In the genomic region with DNA sequence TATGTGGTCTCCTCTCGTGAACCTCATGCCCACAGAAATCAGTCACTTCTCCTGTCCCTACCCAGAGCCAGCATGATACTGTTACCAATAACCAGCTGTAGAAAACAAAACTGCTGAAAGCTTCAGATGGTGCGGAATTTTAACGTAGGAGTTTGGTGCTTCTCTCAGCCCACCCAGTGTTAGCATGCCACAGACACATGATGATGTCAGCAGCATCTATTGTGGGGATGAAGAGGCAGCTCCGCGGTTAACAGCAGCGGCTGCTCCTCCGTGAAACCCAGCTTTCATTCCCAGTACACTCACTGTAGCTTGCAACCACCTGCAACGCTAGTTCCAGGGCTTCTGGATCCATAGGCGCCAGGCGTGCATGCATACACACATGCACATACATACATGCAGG, we compare ENCODE assay signal across 26 mouse cellular contexts.
DNase-seq lines count a peak whose midpoint lies in the region; ATAC-seq and TF ChIP-seq lines count a peak whose summit lies in the region.
"Had no signal": no experiment of that assay in that cellular context is flagged by ENCODE, and none has a peak within 500 bp of the region (broad histone marks: within the 10 kb centered on the region; RNA-seq: fewer than 3 reads in every experiment).

No protein-coding gene starts in this region.

- H3K4me2 ChIP-seq in liver, embryonic 12.5 days, result no peak overlapping the region
- H3K4me2 ChIP-seq: hindbrain, embryonic 12.5 days; intestine, embryonic 15.5 days; limb, embryonic 12.5 days; midbrain, embryonic 11.5 days; neural tube, embryonic 13.5 days had no signal

- no peak overlapping the region for H3K27ac ChIP-seq in liver, embryonic 12.5 days
- H3K27ac ChIP-seq: hindbrain, embryonic 12.5 days; hindbrain, postnatal 0 days; intestine, embryonic 15.5 days; limb, embryonic 12.5 days; neural tube, embryonic 13.5 days had no signal

- no peak for ATAC-seq in liver, embryonic 12.5 days
- ATAC-seq: hindbrain, postnatal 0 days; intestine, embryonic 15.5 days; midbrain, embryonic 16.5 days; Patski had no signal

- no peaks in the 10 kb centered on the region for H3K36me3 ChIP-seq in liver, embryonic 12.5 days
- H3K36me3 ChIP-seq: hindbrain, embryonic 12.5 days; intestine, embryonic 15.5 days; limb, embryonic 12.5 days; neural tube, embryonic 13.5 days had no signal

- no peaks in the 10 kb centered on the region for H3K9me3 ChIP-seq in liver, embryonic 12.5 days (replicated peaks)
- H3K9me3 ChIP-seq: hindbrain, embryonic 12.5 days; intestine, embryonic 15.5 days; limb, embryonic 12.5 days; neural tube, embryonic 13.5 days had no signal

- H3K9ac ChIP-seq in liver, embryonic 12.5 days, result no peak overlapping the region
- H3K9ac ChIP-seq: hindbrain, embryonic 12.5 days; intestine, embryonic 15.5 days; limb, embryonic 12.5 days; neural tube, embryonic 13.5 days had no signal

- WGBS in liver, embryonic 12.5 days (ENCODE audit: insufficient replicate concordance), result 75% methylated on average over 10 of the region's 10 CpGs

- TF ChIP-seq POLR2A in brain, embryonic 14.5 days (IDR thresholded peaks at IDR 0.05; ENCODE audit: borderline replicate concordance, extremely low read depth, insufficient read depth, insufficient read length, poor library complexity, severe bottlenecking), result no peak

- H3K27me3 ChIP-seq in liver, embryonic 12.5 days (replicated peaks), result no peaks in the 10 kb centered on the region
- H3K27me3 ChIP-seq: hindbrain, embryonic 12.5 days; intestine, embryonic 15.5 days; limb, embryonic 12.5 days; neural tube, embryonic 13.5 days; Patski had no signal

- TF ChIP-seq CTCF in brain, embryonic 14.5 days (IDR thresholded peaks at IDR 0.05; ENCODE audit: borderline replicate concordance, extremely low read depth, insufficient read depth, insufficient read length), result no peak

- DNase-seq in frontal cortex, adult 2 months (ENCODE audit: extremely low spot score in 1 of 2, low spot score in 1 of 2), result peak; percentile 51 to 67
- DNase-seq in frontal cortex, postnatal 10 days (ENCODE audit: low spot score in 2 of 2), result no peak
- peak; percentile 28 to 46 for DNase-seq in layer of hippocampus, postnatal 36 days
- DNase-seq in layer of hippocampus, postnatal 25 days (ENCODE audit: extremely low spot score in 1 of 2, low spot score in 1 of 2), result no peak
- DNase-seq in brain, embryonic 14.5 days (ENCODE audit: low read depth), result peak; percentile 35
- peak; percentile 23 for DNase-seq in right cerebral cortex, postnatal 14 days
- DNase-seq in adrenal gland, adult (ENCODE audit: inconsistent age in 2 of 2, low spot score in 1 of 2), result no peak
- DNase-seq: adrenal gland, postnatal 14 days; cerebellum, adult 18-20 months; cerebellum, postnatal 10 days; gastrocnemius, postnatal 14 days; heart, postnatal 14 days; kidney, adult 9 months; kidney, postnatal 10 days; lung, postnatal 36 days; thymus, postnatal 4 days had no signal

- no peaks in the 10 kb centered on the region for H3K4me1 ChIP-seq in liver, embryonic 12.5 days
- H3K4me1 ChIP-seq: intestine, embryonic 15.5 days had no signal

- H3K4me3 ChIP-seq in liver, embryonic 12.5 days, result no peak overlapping the region
- H3K4me3 ChIP-seq: erythroblast, embryonic 14.5 days; hindbrain, embryonic 12.5 days; intestine, embryonic 15.5 days; limb, embryonic 12.5 days; neural tube, embryonic 13.5 days had no signal

Comparison
In these comparisons a context has a peak if more than half of its experiments do, and no peak if none do; other contexts are left out.
1. DNase-seq: peak in frontal cortex, adult 2 months (2 of 2), layer of hippocampus, postnatal 36 days (2 of 2), brain, embryonic 14.5 days (single experiment) and right cerebral cortex, postnatal 14 days (single experiment); none in frontal cortex, postnatal 10 days (0 of 2), layer of hippocampus, postnatal 25 days (0 of 2) and adrenal gland, adult (0 of 2).